Mouse (Mus musculus) heart, adult 2 months (tissue): ENCODE data around the gene Rab28. TPM values are rescaled to one million over a fixed set of nuclear protein-coding genes. Genes with fewer than 3 reads are reported as not detected.
"Not testable (repeated sequence)": the region's sequence is repeated elsewhere in the genome, so short reads cannot be mapped to it uniquely, and the experiment has no call there.

ENCODE experiments used
- DNase-seq, 2 experiments: peaks; one replicate each; pipeline ENCODE4 v3.0.0; 2021
- H3K27ac ChIP-seq: fragments of 200-600 bp; 2 replicates; pipeline ENCODE4 v1.8.1; 2022
- H3K27me3 ChIP-seq: fragments of 200-500 bp; 2 replicates; pipeline ENCODE4 v1.6.1; 2012; ENCODE audit warnings: mild to moderate bottlenecking, low read length, inconsistent platforms, mixed read lengths; ENCODE audit not compliant: control insufficient read depth, insufficient read depth
- H3K36me3 ChIP-seq: fragments of 200-500 bp; 2 replicates; pipeline ENCODE4 v1.6.1; 2012; ENCODE audit warnings: low read length, inconsistent platforms; ENCODE audit not compliant: control insufficient read depth, insufficient read depth
- H3K4me1 ChIP-seq: fragments of 200-500 bp; 2 replicates; pipeline ENCODE4 v1.6.1; 2011; ENCODE audit warnings: low read length; ENCODE audit not compliant: control insufficient read depth, insufficient read depth
- H3K4me3 ChIP-seq: fragments of 200-600 bp; 2 replicates; pipeline ENCODE4 v1.8.1; 2022
- H3K79me2 ChIP-seq: fragments of 200-500 bp; replicated peaks from 2 replicates; pipeline ENCODE4 v1.6.1; 2012; ENCODE audit warnings: mild to moderate bottlenecking, inconsistent platforms, low read length, moderate library complexity, mixed read lengths; ENCODE audit not compliant: control insufficient read depth, insufficient read depth
- H3K9ac ChIP-seq: fragments of 200-500 bp; 2 replicates; pipeline ENCODE4 v1.6.1; 2012; ENCODE audit warnings: low read depth, mild to moderate bottlenecking, control low read depth, inconsistent platforms, low read length, mixed read lengths
- CTCF ChIP-seq: fragments of 200-600 bp; IDR thresholded peaks from 2 replicates; pipeline ENCODE4 v1.8.1; 2022; ENCODE audit warnings: antibody characterized with exemption, mild to moderate bottlenecking, moderate library complexity
- EP300 ChIP-seq: fragments of 200-500 bp; IDR thresholded peaks from 2 replicates; pipeline ENCODE4 v1.6.1; 2011; ENCODE audit warnings: low read depth, low read length, control low read depth; ENCODE audit not compliant: insufficient read depth
- POLR2A ChIP-seq: fragments of 200-500 bp; IDR thresholded peaks from 2 replicates; pipeline ENCODE4 v1.6.1; 2011; ENCODE audit warnings: mild to moderate bottlenecking, low read depth, low read length, control low read depth; ENCODE audit not compliant: insufficient read depth
- WGBS: fragments of 180-500 bp; shearing (Covaris S2); methylation state at CpG from one replicate; pipeline ENCODE4 v1.1.7; 2018; 5-methylcytosine and 5-hydroxymethylcytosine counted together
- intact Hi-C: fragments of 180-260 bp; cut with DNase I; formaldehyde crosslinking; loops from one replicate; pipeline ENCODE4 v1.15.1; 2025
- polyA plus RNA-seq: library from polyadenylated mRNA; depleted of rRNA; stranded (reverse); fragments of >200 nt; gene quantifications from 2 replicates; pipeline ENCODE4 v1.2.3, GENCODE M21; 2012
- total RNA-seq, 2 experiments: library from RNA; stranded (reverse); gene quantifications; 2 replicates each; pipeline ENCODE4 v1.2.3; 2021

Gene Rab28
- total and polyA plus RNA-seq, 3 experiments: 46.4 to 102 (median 91.2) TPM

- H3K9ac ChIP-seq: no peak overlapping the region
- intact Hi-C loops: no loop called here
- 81% methylated on average over 6 of the region's 6 CpGs for WGBS
- no peak for DNase-seq
- H3K4me3 ChIP-seq: no peak overlapping the region
- TF ChIP-seq POLR2A (no peak), EP300 (no peak), CTCF (no peak)
- H3K27ac ChIP-seq: no peak overlapping the region
- no peaks in the 10 kb centered on the region for H3K27me3 ChIP-seq
- no peaks in the 10 kb centered on the region for H3K4me1 ChIP-seq
- H3K79me2 ChIP-seq: no peaks in the 10 kb centered on the region
- H3K36me3 ChIP-seq: no peaks in the 10 kb centered on the region
These were observed 17.6 kb upstream of the Rab28 start for GRCm38 (mm10) chr5:41725573-41725972.

GRCm38 (mm10) chr5:41707115-41708015 is 592 bp downstream of the Rab28 start:
- Histone ChIP-seq H3K36me3 (no peaks in the 10 kb centered on the region), H3K27ac (peak overlapping the region; percentile 95), H3K4me3 (peak overlapping the region; percentile 75), H3K79me2 (no peaks in the 10 kb centered on the region), H3K27me3 (no peaks in the 10 kb centered on the region), H3K4me1 (no peaks in the 10 kb centered on the region), H3K9ac (peak overlapping the region; percentile 93)
- no peak for TF ChIP-seq POLR2A
- no peak for TF ChIP-seq EP300
- no peak for TF ChIP-seq CTCF
- peak in 1 of 2 experiments; percentile 49 for DNase-seq
- under 1% methylated on average over 61 of the region's 63 CpGs for WGBS
- intact Hi-C loops: loop anchor here (2.0 kb wide), 1 partner anchor 139 kb away; no protein-coding TSS in a partner anchor

GRCm38 (mm10) chr5:41706777-41707114 is 1.2 kb downstream of the Rab28 start:
- H3K4me3 ChIP-seq: peak overlapping the region; percentile 75
- intact Hi-C loops: loop anchor here (2.0 kb wide), 1 partner anchor 140 kb away; no protein-coding TSS in a partner anchor
- WGBS: 6% methylated on average over 9 of the region's 9 CpGs

GRCm38 (mm10) chr5:41701085-41701484 is 6.9 kb downstream of the Rab28 start:
- intact Hi-C loops, H3K27me3 ChIP-seq, H3K4me1 ChIP-seq, DNase-seq, H3K9ac ChIP-seq, H3K36me3 ChIP-seq, H3K4me3 ChIP-seq, H3K79me2 ChIP-seq, H3K27ac ChIP-seq: not testable (repeated sequence)
- 84% methylated on average over 4 of the region's 4 CpGs for WGBS

More at GRCm38 (mm10) chr5:41706777-41707114, 1.2 kb downstream of the Rab28 start:
- TF ChIP-seq CTCF: no peak
- no peak for TF ChIP-seq POLR2A
- TF ChIP-seq EP300: no peak
- no peaks in the 10 kb centered on the region for H3K79me2 ChIP-seq
- H3K4me1 ChIP-seq: no peaks in the 10 kb centered on the region
- DNase-seq: no peak
- H3K27me3 ChIP-seq: no peaks in the 10 kb centered on the region
- peak overlapping the region; percentile 93 for H3K9ac ChIP-seq
- no peak overlapping the region for H3K27ac ChIP-seq
- H3K36me3 ChIP-seq: no peaks in the 10 kb centered on the region

- H3K27me3 ChIP-seq: no peaks in the 10 kb centered on the region
- H3K9ac ChIP-seq: no peak overlapping the region
- no peak overlapping the region for H3K4me3 ChIP-seq
- H3K27ac ChIP-seq: no peak overlapping the region
- no peak for DNase-seq
- no peaks in the 10 kb centered on the region for H3K4me1 ChIP-seq
- H3K36me3 ChIP-seq: no peaks in the 10 kb centered on the region
- peaks cover 1% of the 10 kb centered on the region; the same call in 1 of the 2 replicates for H3K79me2 ChIP-seq
- intact Hi-C loops: no loop called here
- TF ChIP-seq EP300 (no peak), CTCF (0 out of 2 replicates have a peak, but pooled peaks have one; percentile 8)
These were observed 10.0 kb downstream of the Rab28 start for GRCm38 (mm10) chr5:41697958-41698357.

- no peak for DNase-seq
- Histone ChIP-seq H3K36me3 (peaks cover 7% of the 10 kb centered on the region; the same call in 1 of the 2 replicates), H3K79me2 (no peaks in the 10 kb centered on the region), H3K27ac (no peak overlapping the region), H3K9ac (no peak overlapping the region), H3K27me3 (no peaks in the 10 kb centered on the region), H3K4me3 (no peak overlapping the region), H3K4me1 (peaks cover 1% of the 10 kb centered on the region; the same call in 1 of the 2 replicates)
- intact Hi-C loops: no loop called here
- TF ChIP-seq CTCF: no peak
- no peak for TF ChIP-seq POLR2A
These were observed 22.9 kb downstream of the Rab28 start for GRCm38 (mm10) chr5:41685016-41685415.
